Mouse (Mus musculus) cerebellum, adult 11 months (tissue): ENCODE measurements around the gene Trem1.

Source experiments
- DNase-seq: peaks from one replicate; pipeline ENCODE4 v3.0.0; 2022

Gene Trem1

GRCm38 (mm10) chr17:48269833-48270232 lies 37.3 kb downstream of the Trem1 start:
- DNase-seq: no peak

GRCm38 (mm10) chr17:48272158-48272557 lies 39.6 kb downstream of the Trem1 start:
- DNase-seq: no peak

DNA sequence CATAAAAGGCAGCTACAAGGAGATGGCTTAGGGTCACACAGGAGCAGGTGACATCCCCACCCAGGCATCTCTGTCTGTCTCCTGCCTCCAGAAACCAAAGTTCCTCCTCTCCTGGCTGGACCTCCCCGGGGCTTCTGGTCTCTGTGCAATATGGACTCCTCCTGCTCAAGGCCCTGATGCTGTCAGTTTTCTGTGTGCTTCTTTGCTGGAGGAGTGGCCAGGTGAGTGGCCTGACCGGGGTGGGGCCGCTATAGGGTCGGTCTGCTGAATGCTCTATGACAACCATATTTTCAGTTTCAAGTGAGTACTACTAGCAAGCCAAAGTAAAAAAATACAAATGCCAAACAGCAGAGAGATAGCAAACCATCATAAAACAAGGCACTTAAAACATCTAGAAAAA lies 40.0 kb downstream of the Trem1 start:
- DNase-seq: no peak

GRCm38 (mm10) chr17:48274098-48274497 lies 41.5 kb downstream of the Trem1 start:
- no peak for DNase-seq

GRCm38 (mm10) chr17:48274885-48275284 lies 42.3 kb downstream of the Trem1 start:
- DNase-seq: peak; percentile 51

- no peak for DNase-seq
Measured at GRCm38 (mm10) chr17:48275736-48276135, 43.2 kb downstream of the Trem1 start.

DNA sequence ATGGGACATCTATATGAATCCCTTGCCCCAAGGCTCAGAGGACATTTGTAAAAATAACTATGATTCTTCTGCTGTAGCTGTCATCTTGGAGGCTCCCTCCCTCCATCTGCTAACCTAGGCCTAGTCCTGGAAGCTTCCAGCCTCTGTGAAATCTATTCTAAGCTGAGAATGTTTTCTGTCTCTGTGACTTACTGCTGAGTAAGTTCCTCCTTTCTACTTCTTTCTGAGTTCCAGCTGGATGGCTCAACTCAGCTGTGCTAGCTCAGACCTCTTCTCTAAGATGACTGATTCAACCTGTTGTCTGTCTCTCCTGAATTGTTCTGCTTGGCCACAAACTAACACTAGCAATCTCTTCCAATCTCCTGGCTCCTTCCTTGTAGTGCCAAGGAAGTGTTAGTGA lies 45.8 kb downstream of the Trem1 start:
- DNase-seq: no peak

DNA sequence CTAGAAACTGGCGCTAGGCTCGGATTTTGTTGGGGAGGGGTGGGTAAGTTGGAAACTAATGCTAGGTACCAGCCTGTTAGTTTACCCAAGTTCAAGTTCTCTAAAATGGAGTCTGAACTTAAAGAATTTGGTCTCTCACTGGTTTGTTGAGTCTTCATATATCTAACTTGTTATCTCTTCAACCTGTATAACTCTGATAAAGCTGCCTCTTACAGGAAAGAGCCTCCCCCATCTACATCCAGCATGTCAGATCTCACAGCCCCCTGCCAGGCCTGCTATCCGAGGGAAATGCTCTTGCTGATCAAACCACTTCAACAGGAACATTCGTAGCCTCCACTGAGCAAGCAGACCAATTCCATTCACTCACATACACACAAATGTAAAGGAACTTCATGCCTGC lies 46.4 kb downstream of the Trem1 start:
- DNase-seq: no peak

GRCm38 (mm10) chr17:48280943-48281738 lies 48.6 kb downstream of the Trem1 start:
- no peak for DNase-seq

- DNase-seq: no peak
Measured at GRCm38 (mm10) chr17:48281739-48282085, 49.1 kb downstream of the Trem1 start.

DNA sequence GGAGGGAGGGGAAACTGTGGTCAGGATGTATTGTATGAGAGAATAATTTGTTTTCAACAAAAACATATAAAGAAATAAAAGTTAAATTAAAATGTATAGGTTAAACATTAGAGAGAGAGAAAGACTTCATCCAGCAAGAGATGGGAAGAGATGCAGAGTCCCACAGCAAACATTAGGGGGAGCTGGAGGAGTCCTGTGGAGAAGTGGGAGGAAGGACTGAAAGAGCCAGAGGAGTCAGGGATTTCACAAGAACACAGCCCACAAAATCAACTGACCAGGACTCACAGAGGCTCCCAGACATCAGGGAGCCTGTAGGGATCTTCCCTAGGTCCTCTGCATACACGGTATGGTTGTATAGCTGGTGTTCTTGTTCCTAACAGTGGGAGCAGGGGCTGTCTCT lies 54.2 kb downstream of the Trem1 start:
- DNase-seq: no peak

GRCm38 (mm10) chr17:48287276-48287675 lies 54.7 kb downstream of the Trem1 start:
- DNase-seq: no peak

GRCm38 (mm10) chr17:48293500-48294194 lies 61.1 kb downstream of the Trem1 start:
- DNase-seq: no peak
